Mouse (Mus musculus) limb, embryonic 14.5 days (tissue): ENCODE results near the gene Togaram2. TPM values are rescaled to one million over a fixed set of nuclear protein-coding genes. Genes with fewer than 3 reads are reported as not detected.

ENCODE experiments used
- ATAC-seq: fragments of 200-750 bp; cut with Nextera tagmentation; 2 replicates; pipeline ENCODE4 v1.8.0; 2017; ENCODE audit warnings: low read depth, moderate number of reproducible peaks, moderate TSS enrichment; ENCODE audit not compliant: low FRiP score
- DNase-seq: peaks from one replicate; pipeline ENCODE4 v3.0.0-alpha.2; 2015; ENCODE audit warnings: low spot score
- H3K27ac ChIP-seq: fragments of 300-500 bp; sonication (generic); replicated peaks from 2 replicates; pipeline ENCODE4 v1.5.1; 2014; ENCODE audit warnings: low read depth, mild to moderate bottlenecking, low read length, moderate library complexity, mixed read lengths
- H3K27me3 ChIP-seq: fragments of 300-500 bp; sonication (generic); 2 replicates; pipeline ENCODE4 v1.6.1; 2014; ENCODE audit warnings: low read length, mixed read lengths; ENCODE audit not compliant: control insufficient read depth, insufficient read depth
- H3K36me3 ChIP-seq: fragments of 300-500 bp; sonication (generic); 2 replicates; pipeline ENCODE4 v1.6.1; 2014; ENCODE audit warnings: mild to moderate bottlenecking, low read length, moderate library complexity, mixed read lengths; ENCODE audit not compliant: control insufficient read depth, insufficient read depth
- H3K4me1 ChIP-seq: fragments of 300-500 bp; sonication (generic); 2 replicates; pipeline ENCODE4 v1.6.1; 2014; ENCODE audit warnings: antibody characterized with exemption, low read length, mixed read lengths; ENCODE audit not compliant: control insufficient read depth, insufficient read depth
- H3K4me2 ChIP-seq: fragments of 300-500 bp; sonication (generic); replicated peaks from 2 replicates; pipeline ENCODE4 v1.6.1; 2014; ENCODE audit warnings: low read depth, mild to moderate bottlenecking, low read length, moderate library complexity; ENCODE audit not compliant: severe bottlenecking
- H3K4me3 ChIP-seq: fragments of 300-500 bp; sonication (generic); replicated peaks from 2 replicates; pipeline ENCODE4 v1.5.1; 2014; ENCODE audit warnings: low read length
- H3K9ac ChIP-seq: fragments of 300-500 bp; sonication (generic); 2 replicates; pipeline ENCODE4 v1.6.1; 2014; ENCODE audit warnings: mild to moderate bottlenecking, low read depth, low read length, moderate library complexity; ENCODE audit not compliant: severe bottlenecking
- H3K9me3 ChIP-seq: fragments of 300-500 bp; sonication (generic); 2 replicates; pipeline ENCODE4 v1.6.1; 2016; ENCODE audit warnings: low read length; ENCODE audit not compliant: control insufficient read depth
- POLR2A ChIP-seq: fragments of 200-500 bp; IDR thresholded peaks from 2 replicates; pipeline ENCODE4 v1.8.0; 2012; ENCODE audit warnings: inconsistent platforms, mild to moderate bottlenecking, moderate library complexity, borderline replicate concordance; ENCODE audit not compliant: insufficient read depth, insufficient read length; ENCODE audit errors: extremely low read depth
- WGBS: fragments of 180-500 bp; shearing (Covaris S2); extraction: QIAGEN DNeasy Blood & Tissue Kit; methylation state at CpG from one replicate; pipeline ENCODE4 v1.1.7; 2014; 5-methylcytosine and 5-hydroxymethylcytosine counted together
- polyA plus RNA-seq, 2 experiments: library from polyadenylated mRNA; depleted of rRNA in 1 of 2; stranded (reverse) in 1 of 2; unstranded in 1 of 2; fragments of >200 nt; fragmentation: Nextera tagmentation in 1 of 2; extraction: Ambion mirVana in 1 of 2; gene quantifications; 2 replicates each; pipeline versions ENCODE4 v1.2.1 to v1.2.3; 2012 to 2014

Togaram2 gene
- polyA plus RNA-seq, 2 experiments = 0.08 to 0.24 TPM

DNA sequence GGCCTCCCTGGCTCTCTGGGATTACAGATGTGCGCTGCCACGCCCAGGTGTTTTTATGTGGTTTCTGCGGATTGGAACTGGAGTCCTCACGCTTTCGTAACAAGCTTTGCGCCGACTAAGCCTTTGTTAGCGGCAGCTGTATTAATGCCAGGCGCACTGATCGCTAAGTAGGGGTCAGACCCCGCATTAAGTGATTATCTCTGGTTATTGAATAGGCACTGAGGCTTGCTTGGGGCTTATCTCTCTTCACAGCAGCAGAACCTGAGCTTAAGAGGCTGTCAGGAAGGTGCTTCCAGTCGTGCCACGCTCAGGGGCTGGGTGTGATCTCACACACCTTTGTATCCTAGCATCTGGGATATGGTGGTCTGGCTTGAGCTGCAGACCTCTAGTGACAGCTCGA, 8.6 kb downstream of the Togaram2 start:
- Histone ChIP-seq H3K9me3 (no peaks in the 10 kb centered on the region), H3K9ac (no peak overlapping the region), H3K4me1 (no peaks in the 10 kb centered on the region), H3K36me3 (no peaks in the 10 kb centered on the region), H3K27me3 (no peaks in the 10 kb centered on the region), H3K4me2 (no peak overlapping the region), H3K27ac (no peak overlapping the region), H3K4me3 (no peak overlapping the region)
- WGBS = 70% methylated on average over 14 of the region's 14 CpGs
- ATAC-seq (no peak), DNase-seq (no peak)
- TF ChIP-seq POLR2A = no peak

DNA sequence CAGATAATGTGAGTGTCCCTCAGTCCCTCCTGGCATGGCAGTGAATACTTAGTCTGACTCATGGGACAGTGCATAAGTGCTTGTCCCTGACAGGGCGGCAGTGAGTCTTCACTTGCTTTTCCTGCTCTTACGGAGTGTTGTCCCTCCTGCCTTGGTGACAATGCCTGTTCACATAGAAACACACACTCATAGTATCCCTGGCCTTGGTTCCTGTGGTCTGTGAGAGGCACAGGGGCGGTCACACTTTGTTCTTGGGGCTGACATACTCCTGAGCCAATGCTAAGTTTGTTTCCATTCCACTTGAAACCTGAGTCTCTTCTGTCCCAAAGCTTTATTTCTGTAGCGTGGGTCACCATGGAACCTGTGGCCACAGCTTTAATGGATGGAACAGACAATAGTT, 9.3 kb downstream of the Togaram2 start:
- ATAC-seq = no peak
- DNase-seq = no peak
- Histone ChIP-seq H3K27me3 (no peaks in the 10 kb centered on the region), H3K4me3 (no peak overlapping the region), H3K27ac (no peak overlapping the region), H3K4me2 (no peak overlapping the region), H3K4me1 (no peaks in the 10 kb centered on the region), H3K9me3 (no peaks in the 10 kb centered on the region), H3K9ac (no peak overlapping the region), H3K36me3 (no peaks in the 10 kb centered on the region)
- WGBS = 87% methylated on average over 4 of the region's 4 CpGs
- no peak for TF ChIP-seq POLR2A

DNA sequence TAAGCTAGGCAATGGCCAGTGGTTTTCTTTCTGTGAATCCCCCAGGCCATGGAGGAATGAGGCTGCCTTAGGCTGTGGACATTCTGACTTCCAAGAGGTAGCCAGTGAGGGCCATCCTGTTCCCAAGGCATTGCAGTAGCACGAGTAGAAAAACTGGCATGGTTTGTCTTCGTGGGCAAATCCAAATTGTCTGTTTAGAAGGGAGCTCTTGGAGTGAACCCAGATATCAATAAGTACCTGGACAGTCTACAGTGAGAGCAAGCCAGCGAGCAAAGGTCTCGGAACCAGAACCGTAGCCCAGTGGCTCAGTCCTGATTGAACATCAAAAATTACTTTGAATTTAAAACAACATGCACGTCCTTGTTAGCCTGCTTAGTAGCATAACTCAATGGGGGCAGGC, 10.2 kb downstream of the Togaram2 start:
- no peaks in the 10 kb centered on the region for H3K27me3 ChIP-seq
- H3K4me1 ChIP-seq = no peaks in the 10 kb centered on the region
- TF ChIP-seq POLR2A = no peak
- no peaks in the 10 kb centered on the region for H3K36me3 ChIP-seq
- no peak for ATAC-seq
- H3K9ac ChIP-seq = no peak overlapping the region
- H3K4me2 ChIP-seq = no peak overlapping the region
- WGBS = 93% methylated on average over 6 of the region's 6 CpGs
- H3K9me3 ChIP-seq = no peaks in the 10 kb centered on the region
- DNase-seq = no peak
- no peak overlapping the region for H3K27ac ChIP-seq
- H3K4me3 ChIP-seq = no peak overlapping the region

DNA sequence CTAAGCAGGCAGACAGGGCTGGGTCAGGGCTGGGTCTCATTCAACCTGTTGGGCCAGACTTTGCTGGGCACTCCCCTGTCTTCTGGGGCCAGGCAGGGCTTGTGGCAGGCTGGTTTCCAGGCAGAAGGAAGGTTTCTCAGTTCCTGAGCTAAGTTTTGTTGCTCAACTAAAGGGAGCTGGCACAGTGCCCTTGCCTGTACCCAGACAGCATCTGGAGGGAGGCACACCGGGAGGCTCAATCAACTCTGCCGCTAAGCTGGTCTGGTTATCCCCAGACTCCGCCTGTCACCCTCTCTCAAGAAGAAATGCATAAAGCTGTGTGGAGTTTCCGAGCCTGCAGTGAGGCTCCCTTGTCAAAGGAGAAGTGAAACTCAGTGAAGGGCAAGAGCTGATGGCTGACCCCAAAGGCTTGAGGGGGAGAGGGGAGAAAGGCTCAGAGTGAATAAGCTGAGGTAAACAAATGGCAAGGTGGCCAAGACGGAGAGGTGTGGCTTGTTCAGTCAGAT, 11.1 kb downstream of the Togaram2 start:
- no peaks in the 10 kb centered on the region for H3K4me1 ChIP-seq
- H3K9me3 ChIP-seq = no peaks in the 10 kb centered on the region
- H3K9ac ChIP-seq = 0 out of 2 replicates have a peak overlapping the region, but pooled peaks have one; percentile 12
- no peak overlapping the region for H3K4me2 ChIP-seq
- H3K27ac ChIP-seq = no peak overlapping the region
- 49% methylated on average over 5 of the region's 5 CpGs for WGBS
- ATAC-seq = no peak
- H3K27me3 ChIP-seq = no peaks in the 10 kb centered on the region
- no peaks in the 10 kb centered on the region for H3K36me3 ChIP-seq
- peak; percentile 66 for DNase-seq
- TF ChIP-seq POLR2A = no peak
- H3K4me3 ChIP-seq = no peak overlapping the region

DNA sequence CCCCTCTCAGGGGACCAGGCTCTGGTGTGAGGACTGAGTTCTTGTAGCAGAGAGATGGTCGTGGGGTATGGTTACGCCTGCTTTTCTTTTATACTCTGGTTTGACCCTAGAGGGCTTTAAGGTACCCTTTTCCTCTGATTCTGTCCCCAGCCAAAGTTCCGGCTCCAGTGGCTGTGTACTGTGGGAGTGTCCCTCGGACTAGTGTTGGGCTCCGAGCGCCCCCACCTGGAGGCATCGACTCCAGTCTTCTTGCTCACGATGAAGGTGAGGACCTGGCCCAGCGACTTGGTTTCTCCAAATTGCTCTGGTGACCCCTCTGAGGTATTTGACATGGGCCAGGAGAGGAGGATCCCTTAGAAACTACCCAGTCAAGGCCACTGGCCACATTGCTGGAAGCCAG, 14.4 kb downstream of the Togaram2 start:
- ATAC-seq = no peak
- 70% methylated on average over 9 of the region's 9 CpGs for WGBS
- no peak overlapping the region for H3K4me3 ChIP-seq
- H3K4me2 ChIP-seq = no peak overlapping the region
- H3K36me3 ChIP-seq = no peaks in the 10 kb centered on the region
- DNase-seq = no peak
- H3K9ac ChIP-seq = no peak overlapping the region
- no peaks in the 10 kb centered on the region for H3K27me3 ChIP-seq
- H3K27ac ChIP-seq = no peak overlapping the region
- TF ChIP-seq POLR2A = no peak
- no peaks in the 10 kb centered on the region for H3K4me1 ChIP-seq
- H3K9me3 ChIP-seq = no peaks in the 10 kb centered on the region

DNA sequence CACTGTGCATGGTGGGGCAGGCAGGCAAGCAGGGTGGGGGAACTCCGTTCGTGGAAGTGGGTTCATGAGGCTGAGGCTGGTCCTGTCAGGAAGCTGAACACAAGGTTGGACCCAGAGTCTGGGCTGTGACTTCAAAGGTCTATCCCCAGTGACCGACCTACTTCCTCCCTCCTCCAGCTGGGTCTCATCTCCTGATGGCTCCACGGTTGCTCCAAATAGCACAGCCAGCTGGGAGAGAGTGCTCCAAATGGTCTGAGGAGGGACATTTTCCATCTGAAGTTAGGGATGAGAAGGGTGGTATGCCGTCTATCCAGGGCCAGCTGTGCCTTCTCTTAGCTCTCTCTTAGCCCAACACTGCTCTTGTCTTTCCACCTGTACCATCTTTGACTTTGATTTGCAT, 16.8 kb downstream of the Togaram2 start:
- Histone ChIP-seq H3K36me3 (no peaks in the 10 kb centered on the region), H3K4me1 (no peaks in the 10 kb centered on the region), H3K27me3 (no peaks in the 10 kb centered on the region), H3K4me3 (no peak overlapping the region), H3K9me3 (no peaks in the 10 kb centered on the region), H3K4me2 (no peak overlapping the region), H3K9ac (no peak overlapping the region), H3K27ac (no peak overlapping the region)
- DNase-seq = no peak
- no peak for TF ChIP-seq POLR2A
- ATAC-seq = no peak
- WGBS = 67% methylated on average over 5 of the region's 5 CpGs
